Mouse (Mus musculus) T-helper 17 cell (primary cell): ENCODE data around the gene Akap2.

Experiments
- in situ Hi-C, 2 experiments: fragments of 300-600 bp; cut with MboI, MseI; formaldehyde crosslinking; loops; 1 replicate in 1 of 2; 2 replicates in 1 of 2; pipeline ENCODE4 v1.15.1; 2025; ENCODE audit warnings: high pct_unique_total_duplicates in 2 of 2

Akap2 gene

GRCm38 (mm10) chr4:57793989-57794388 is 76.5 kb downstream of the Akap2 start:
- in situ Hi-C loops = loop anchor here in 1 of 2 experiments (5.0 kb wide), 1 partner anchor 67 kb away; no protein-coding TSS in a partner anchor

DNA sequence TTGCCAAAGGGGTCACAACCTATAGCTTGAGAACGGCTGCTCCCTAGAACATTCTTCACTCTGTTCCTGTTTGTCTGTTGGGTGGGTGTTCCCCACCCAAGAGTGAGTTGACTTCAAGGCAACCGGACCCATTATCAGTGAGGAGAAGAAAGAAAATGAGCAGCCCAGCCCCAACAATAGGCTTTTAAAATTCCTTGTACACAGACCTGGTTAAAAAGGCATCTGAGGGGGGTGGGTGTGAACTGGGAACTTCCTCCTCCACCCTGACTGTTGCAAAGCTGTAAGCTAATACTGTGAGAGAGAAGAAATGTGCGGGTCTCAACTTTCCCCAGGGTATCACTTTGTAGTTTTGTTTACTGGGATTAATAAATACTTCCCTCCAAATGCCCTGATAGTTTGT is 77.1 kb downstream of the Akap2 start:
- in situ Hi-C loops = loop anchor here in 1 of 2 experiments (5.0 kb wide), 1 partner anchor 67 kb away; no protein-coding TSS in a partner anchor

GRCm38 (mm10) chr4:57797548-57798285 is 80.3 kb downstream of the Akap2 start:
- in situ Hi-C loops = no loop called here

GRCm38 (mm10) chr4:57798286-57799018 is 81.0 kb downstream of the Akap2 start:
- in situ Hi-C loops = no loop called here

GRCm38 (mm10) chr4:57799297-57799696 is 81.8 kb downstream of the Akap2 start:
- in situ Hi-C loops = no loop called here

- in situ Hi-C loops = no loop called here
Observed at GRCm38 (mm10) chr4:57801239-57801638, 83.8 kb downstream of the Akap2 start.

DNA sequence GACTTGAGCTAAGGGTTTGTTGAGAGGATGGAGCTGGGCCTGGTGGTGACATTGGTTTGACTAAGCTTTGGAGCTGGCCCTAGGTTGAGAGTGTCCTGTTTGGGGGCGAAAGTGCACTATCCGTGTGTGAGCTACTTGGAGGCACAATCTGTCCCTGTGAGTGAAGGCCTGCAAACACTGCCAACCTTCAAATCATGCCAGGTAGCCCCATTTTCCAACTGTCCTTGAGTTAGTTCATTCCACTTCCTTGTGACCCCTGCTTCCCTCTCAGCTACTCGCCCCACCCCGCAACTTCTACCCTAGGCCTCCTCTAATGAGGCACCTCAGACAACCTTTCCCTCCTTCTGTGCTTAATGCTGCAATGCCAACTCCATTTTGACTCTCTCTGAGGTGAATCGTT is 84.5 kb downstream of the Akap2 start:
- in situ Hi-C loops = no loop called here

DNA sequence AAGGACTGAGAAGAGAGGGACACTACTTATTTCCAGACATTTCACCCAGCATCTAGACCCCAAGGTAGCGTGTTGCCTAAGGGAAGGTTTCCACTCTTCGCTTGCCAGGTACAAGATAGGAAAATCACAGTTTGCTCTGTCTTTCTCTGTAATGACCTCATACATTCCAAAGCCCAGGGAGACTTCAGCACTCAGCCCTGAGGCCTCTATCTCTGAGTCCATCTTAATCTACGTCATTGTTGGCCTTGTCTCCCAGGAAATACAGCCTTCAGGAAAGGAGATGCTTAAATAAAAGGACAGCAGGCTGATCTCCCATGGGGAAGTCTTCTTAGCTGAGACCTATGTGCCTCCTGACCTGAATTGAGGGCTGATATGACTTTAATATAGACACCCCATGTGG is 85.0 kb downstream of the Akap2 start:
- in situ Hi-C loops = no loop called here

- in situ Hi-C loops = no loop called here
Observed at GRCm38 (mm10) chr4:57804902-57805301, 87.4 kb downstream of the Akap2 start.

- in situ Hi-C loops = no loop called here
Observed at GRCm38 (mm10) chr4:57809449-57809848, 92.0 kb downstream of the Akap2 start.

DNA sequence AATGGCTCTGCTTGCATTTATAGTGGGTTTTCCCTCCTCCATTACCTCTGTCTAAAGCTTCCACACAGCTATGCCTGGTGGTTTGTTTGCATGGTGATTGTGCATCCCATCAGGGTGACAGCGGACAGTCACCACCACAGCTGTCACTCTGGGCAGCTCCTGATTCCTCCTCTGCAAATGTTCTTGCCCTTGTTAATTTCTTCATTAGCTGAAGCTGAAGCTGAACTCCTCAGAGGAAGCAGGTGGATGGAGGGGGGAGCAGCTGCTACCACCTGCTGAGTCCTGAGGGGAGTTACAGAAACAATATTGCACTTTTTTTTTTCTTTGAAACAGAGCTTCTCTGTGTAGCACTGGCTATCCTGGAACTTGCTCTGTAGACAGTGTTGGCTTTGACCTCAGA is 94.6 kb downstream of the Akap2 start:
- in situ Hi-C loops = no loop called here

DNA sequence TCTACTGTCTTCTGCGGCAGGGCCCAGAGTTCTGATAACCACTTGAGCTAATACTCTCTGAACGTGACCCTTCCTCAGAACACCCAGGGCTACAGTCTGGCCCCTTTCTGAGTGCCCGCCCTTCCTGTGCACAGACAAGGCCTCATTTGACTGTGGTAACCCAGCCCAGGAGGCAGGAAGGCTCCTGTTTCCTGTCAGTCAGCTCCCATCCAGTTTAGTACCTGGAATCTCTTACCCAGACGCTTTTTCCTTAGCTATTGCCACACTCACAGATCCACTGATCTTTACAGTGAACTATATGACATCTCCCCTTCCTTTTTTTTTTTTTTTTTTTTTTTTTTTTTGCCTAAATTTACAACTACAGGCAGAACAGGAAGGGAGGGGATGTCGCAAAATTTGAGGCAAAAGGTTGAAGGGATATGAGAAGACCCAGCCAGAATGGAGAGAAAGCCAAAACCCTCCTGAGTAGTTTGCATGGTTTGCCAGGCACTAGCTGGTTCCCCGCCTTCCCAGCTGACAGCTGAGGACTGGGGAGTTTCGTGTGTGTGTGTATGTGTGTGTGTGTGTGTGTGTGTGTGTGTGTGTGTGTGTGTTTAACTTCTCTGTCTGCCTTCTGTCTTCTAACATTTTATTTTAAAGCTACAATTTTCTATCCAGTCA is 95.6 kb downstream of the Akap2 start:
- in situ Hi-C loops = no loop called here

DNA sequence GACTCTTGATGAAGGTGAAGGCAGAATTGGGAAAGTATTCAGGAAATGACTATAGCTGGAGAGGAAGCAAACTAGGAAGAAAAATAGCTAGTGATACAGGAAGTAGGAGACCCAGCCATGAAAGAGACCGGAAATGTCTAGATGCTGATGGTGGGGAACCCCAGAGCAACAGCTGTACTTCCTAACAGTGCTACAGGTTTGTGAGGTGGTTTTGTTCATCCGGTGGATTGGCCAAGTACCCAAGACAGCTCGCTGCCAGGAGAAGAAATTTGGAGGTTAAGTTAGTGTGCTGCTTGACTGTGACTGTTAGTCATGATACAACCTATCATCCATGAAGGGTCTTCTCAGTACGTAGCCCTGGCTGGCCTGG is 96.1 kb downstream of the Akap2 start:
- in situ Hi-C loops = no loop called here

DNA sequence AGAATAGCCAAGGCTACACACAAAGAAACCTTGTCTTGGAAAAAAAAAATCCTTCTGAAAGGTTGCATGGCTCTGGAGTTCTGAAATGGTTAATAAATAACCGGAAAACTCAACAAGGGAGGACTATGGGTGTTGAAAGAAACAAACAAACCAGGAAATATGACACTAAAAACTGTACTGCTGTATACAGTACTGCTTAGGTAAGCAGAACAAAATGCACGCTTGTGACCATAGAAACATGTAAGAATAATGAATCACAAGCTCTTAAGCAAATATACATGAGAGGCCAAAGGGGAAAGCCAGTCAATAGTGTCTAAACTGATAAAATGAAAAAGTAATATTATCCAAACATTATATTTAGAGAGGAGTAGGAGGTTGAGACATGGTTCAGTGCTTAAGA is 97.9 kb downstream of the Akap2 start:
- in situ Hi-C loops = no loop called here

DNA sequence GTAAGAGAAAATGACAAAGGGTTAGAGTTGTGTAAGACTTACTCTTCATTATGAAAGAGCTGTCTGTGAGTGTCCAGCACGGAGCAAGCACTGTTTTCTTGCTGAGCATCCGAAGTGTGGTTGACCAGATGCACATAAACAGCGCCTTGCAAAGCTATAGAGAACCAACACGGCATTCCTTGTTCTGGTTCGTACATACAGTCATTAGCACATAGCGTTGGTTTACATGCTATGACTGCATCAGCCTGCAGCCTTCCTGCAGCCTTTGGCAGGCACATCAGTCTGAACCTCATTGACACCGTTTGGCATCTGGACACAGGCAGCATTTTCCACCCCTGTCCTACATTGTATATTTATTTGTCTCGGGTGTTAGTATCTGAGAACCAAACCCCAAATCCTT is 98.7 kb downstream of the Akap2 start:
- in situ Hi-C loops = no loop called here

GRCm38 (mm10) chr4:57820839-57821374 is 103.5 kb downstream of the Akap2 start:
- in situ Hi-C loops = no loop called here

DNA sequence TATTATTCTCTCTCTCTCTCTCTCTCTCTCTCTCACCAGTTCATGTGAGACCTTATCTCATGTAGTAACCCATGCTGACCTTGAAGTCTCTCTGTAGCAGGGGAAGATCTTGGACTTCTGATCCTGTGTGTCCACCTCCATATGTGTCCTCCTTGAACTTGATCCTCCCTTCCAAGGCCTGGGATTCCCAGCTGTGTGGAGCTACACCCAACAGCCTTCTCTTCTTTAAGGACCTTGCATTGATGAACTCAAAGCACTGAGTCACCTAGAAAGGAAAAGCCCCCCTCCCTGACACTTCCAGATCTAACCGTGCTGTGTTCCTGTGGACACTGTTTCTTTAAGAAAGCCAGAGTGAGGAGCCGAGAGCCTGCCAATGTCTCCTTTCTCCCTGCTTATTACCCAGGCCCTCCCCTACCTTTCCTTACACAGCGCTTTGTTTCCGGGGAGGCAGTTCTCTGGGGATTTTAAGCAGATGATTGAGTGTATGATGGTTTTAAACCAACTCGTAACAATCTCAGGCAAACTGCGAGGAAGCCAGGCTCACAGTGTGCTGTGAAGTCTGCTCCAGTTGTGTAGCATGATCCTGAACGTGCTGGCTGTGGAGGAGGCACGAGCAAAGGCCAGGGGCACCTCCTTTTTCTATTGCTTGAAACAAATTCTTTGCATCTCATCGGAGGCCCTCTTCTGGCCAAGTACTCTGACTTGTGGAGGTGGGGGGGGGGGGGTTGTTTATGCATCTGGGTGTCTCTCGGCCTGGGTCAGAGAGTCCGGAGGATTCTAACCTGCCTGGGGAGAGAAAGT is 104.3 kb downstream of the Akap2 start:
- in situ Hi-C loops = no loop called here

- in situ Hi-C loops = no loop called here
Observed at GRCm38 (mm10) chr4:57822641-57823040, 105.2 kb downstream of the Akap2 start.

DNA sequence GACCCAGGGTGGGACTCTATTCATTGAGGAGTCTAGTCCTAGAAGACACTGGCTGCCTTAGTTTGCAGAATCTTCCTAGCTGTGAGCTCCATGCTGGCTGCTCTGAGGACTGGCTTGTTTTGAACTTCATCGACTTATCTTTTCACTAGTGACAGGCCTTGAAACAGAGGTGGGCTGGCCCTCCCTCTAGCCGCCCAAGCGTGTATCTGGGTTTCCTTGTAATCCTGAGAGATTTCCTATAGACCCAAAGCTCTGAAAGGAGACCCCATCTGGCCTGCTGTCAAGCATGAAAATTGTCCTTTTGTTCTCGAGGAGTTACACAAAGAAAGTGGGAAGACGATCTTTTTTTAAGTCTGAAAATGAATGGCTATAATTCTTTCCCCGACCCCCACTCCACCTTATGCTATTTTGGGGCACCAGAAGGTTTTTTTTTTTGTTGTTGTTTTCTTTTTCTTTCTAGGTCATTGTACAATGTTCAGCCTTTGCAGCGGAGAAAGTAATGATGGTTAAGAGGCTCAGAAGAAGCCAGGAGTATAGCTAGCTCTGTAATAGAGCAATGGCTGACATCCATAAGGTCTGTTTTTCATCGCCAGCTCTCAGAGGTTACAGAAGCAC is 107.3 kb downstream of the Akap2 start:
- in situ Hi-C loops = no loop called here

DNA sequence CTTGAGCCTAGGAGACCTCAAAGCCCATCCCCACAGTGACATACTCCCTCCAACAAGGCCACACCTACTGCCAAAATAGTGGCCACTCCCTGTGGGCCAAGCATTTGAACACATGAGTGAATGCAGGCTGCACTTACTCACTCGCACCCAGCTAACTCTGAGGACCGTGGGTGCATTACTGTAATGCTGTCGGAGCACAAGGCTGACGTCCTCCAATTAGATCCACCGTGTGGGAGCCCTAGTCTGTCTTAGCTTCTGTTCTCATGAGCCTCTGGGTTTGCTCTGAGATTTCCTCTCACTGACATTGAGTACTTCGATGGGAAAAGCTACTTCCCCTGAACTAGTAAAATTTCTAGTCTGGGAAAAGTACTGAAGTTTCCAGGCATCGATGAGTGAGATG is 108.8 kb downstream of the Akap2 start:
- in situ Hi-C loops = no loop called here

DNA sequence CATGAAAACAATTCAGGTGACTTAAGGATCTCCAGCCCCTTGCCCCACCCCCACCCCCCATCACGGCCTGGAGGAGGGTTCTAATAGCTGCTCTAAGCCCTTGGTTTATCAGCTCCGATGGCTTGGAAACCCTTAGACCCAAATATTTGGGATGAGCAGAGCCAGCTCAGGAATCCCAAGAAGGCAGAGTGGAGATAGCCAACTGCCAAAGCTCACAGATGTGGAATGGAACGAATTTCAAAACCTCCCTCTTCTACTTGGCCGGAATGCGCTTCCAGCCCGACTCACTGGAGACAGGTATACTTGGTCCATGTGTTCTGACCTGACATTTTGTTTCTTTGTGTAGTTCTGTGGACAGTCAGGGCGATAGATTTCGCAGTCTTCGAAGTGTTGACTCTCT is 111.7 kb downstream of the Akap2 start:
- in situ Hi-C loops = no loop called here
